Mouse (Mus musculus): ENCODE measurements around the gene Pemt. TPM values are rescaled to one million over a fixed set of nuclear protein-coding genes. Genes with fewer than 3 reads are reported as not detected.

Pemt gene
- polyA plus RNA-seq, 1 experiment from 2014 or later, result 7.0 TPM

- no peak for DNase-seq (ENCODE audit: low spot score)
These were observed 11.7 kb upstream of the Pemt start for GRCm38 (mm10) chr11:60057987-60058386.

GRCm38 (mm10) chr11:60056520-60056919, 10.2 kb upstream of the Pemt start:
- no peak for DNase-seq (ENCODE audit: low spot score)

- DNase-seq (ENCODE audit: low spot score), result no peak
These were observed 2.6 kb upstream of the Pemt start for GRCm38 (mm10) chr11:60048841-60049240.

GRCm38 (mm10) chr11:60045676-60046057, 622 bp downstream of the Pemt start:
- no peak for DNase-seq (ENCODE audit: low spot score)

- DNase-seq (ENCODE audit: low spot score), result no peak
These were observed 1.5 kb downstream of the Pemt start for GRCm38 (mm10) chr11:60044777-60045176.

GRCm38 (mm10) chr11:60042277-60042676, 4.0 kb downstream of the Pemt start:
- DNase-seq (ENCODE audit: low spot score), result no peak

- no peak for DNase-seq (ENCODE audit: low spot score)
These were observed 9.6 kb downstream of the Pemt start for GRCm38 (mm10) chr11:60036537-60037220.

- no peak for DNase-seq (ENCODE audit: low spot score)
These were observed 11.3 kb downstream of the Pemt start for GRCm38 (mm10) chr11:60034911-60035400.

GRCm38 (mm10) chr11:60034293-60034692, 12.0 kb downstream of the Pemt start:
- DNase-seq (ENCODE audit: low spot score), result no peak

GRCm38 (mm10) chr11:60032586-60033430, 13.5 kb downstream of the Pemt start:
- peak; percentile 72 for DNase-seq (ENCODE audit: low spot score)

- DNase-seq (ENCODE audit: low spot score), result no peak
These were observed 15.4 kb downstream of the Pemt start for GRCm38 (mm10) chr11:60030747-60031331.

GRCm38 (mm10) chr11:60029976-60030375, 16.3 kb downstream of the Pemt start:
- DNase-seq (ENCODE audit: low spot score), result no peak

- no peak for DNase-seq (ENCODE audit: low spot score)
These were observed 18.1 kb downstream of the Pemt start for GRCm38 (mm10) chr11:60027913-60028875.

GRCm38 (mm10) chr11:60027272-60027671, 19.0 kb downstream of the Pemt start:
- DNase-seq (ENCODE audit: low spot score), result peak; percentile 87

- DNase-seq (ENCODE audit: low spot score), result no peak
These were observed 20.1 kb downstream of the Pemt start for GRCm38 (mm10) chr11:60026166-60026565.

GRCm38 (mm10) chr11:60021201-60021600, 25.1 kb downstream of the Pemt start:
- no peak for DNase-seq (ENCODE audit: low spot score)

GRCm38 (mm10) chr11:60016726-60017125, 29.6 kb downstream of the Pemt start:
- DNase-seq (ENCODE audit: low spot score), result no peak

- no peak for DNase-seq (ENCODE audit: low spot score)
These were observed 34.8 kb downstream of the Pemt start for GRCm38 (mm10) chr11:60011516-60011915.

- DNase-seq (ENCODE audit: low spot score), result no peak
These were observed 36.8 kb downstream of the Pemt start for GRCm38 (mm10) chr11:60009451-60009850.

- DNase-seq (ENCODE audit: low spot score), result no peak
These were observed 40.4 kb downstream of the Pemt start for GRCm38 (mm10) chr11:60005866-60006265.

- no peak for DNase-seq (ENCODE audit: low spot score)
These were observed 41.6 kb downstream of the Pemt start for GRCm38 (mm10) chr11:60004716-60005115.

Measured in thymus, postnatal 0 days (tissue).